Mouse (Mus musculus): ENCODE data around the gene Capzb. TPM values are rescaled to one million over a fixed set of nuclear protein-coding genes. Genes with fewer than 3 reads are reported as not detected.

Capzb gene
- polyA plus RNA-seq, 1 experiment from 2014 or later, result 399 TPM

- Histone ChIP-seq H3K27ac (peak overlapping the region; percentile 27; the same call in 1 of the 2 replicates), H3K4me1 (peaks cover 79% of the 10 kb centered on the region), H3K36me3 (peaks cover 6% of the 10 kb centered on the region; the same call in 1 of the 2 replicates), H3K4me3 (no peak overlapping the region), H3K9me3 (no peaks in the 10 kb centered on the region), H3K4me2 (no peak overlapping the region), H3K27me3 (no peaks in the 10 kb centered on the region), H3K9ac (no peak overlapping the region)
- 50% methylated on average over 11 of the region's 11 CpGs for WGBS
- no peak for ATAC-seq (ENCODE audit: insufficient number of reproducible peaks, low FRiP score, low TSS enrichment, low read depth)
These were observed 21.3 kb downstream of the Capzb start for GRCm38 (mm10) chr4:139213935-139214371.

- Histone ChIP-seq H3K4me2 (no peak overlapping the region), H3K4me3 (no peak overlapping the region), H3K9ac (no peak overlapping the region), H3K27ac (peak overlapping the region; percentile 65), H3K36me3 (peaks cover 6% of the 10 kb centered on the region; the same call in 1 of the 2 replicates), H3K27me3 (no peaks in the 10 kb centered on the region), H3K4me1 (peaks cover 58% of the 10 kb centered on the region), H3K9me3 (no peaks in the 10 kb centered on the region)
- 28% methylated on average over 9 of the region's 9 CpGs for WGBS
- ATAC-seq (ENCODE audit: insufficient number of reproducible peaks, low FRiP score, low TSS enrichment, low read depth), result no peak
These were observed 23.9 kb downstream of the Capzb start for GRCm38 (mm10) chr4:139216566-139216965.

GRCm38 (mm10) chr4:139218539-139218938, 25.8 kb downstream of the Capzb start:
- no peaks in the 10 kb centered on the region for H3K27me3 ChIP-seq
- WGBS, result 82% methylated on average over 3 of the region's 3 CpGs
- no peaks in the 10 kb centered on the region for H3K9me3 ChIP-seq
- peaks cover 6% of the 10 kb centered on the region; the same call in 1 of the 2 replicates for H3K36me3 ChIP-seq
- ATAC-seq (ENCODE audit: insufficient number of reproducible peaks, low FRiP score, low TSS enrichment, low read depth), result no peak
- H3K4me3 ChIP-seq, result no peak overlapping the region
- H3K4me1 ChIP-seq, result peaks cover 45% of the 10 kb centered on the region
- no peak overlapping the region for H3K4me2 ChIP-seq
- H3K27ac ChIP-seq, result no peak overlapping the region
- H3K9ac ChIP-seq, result no peak overlapping the region

- Histone ChIP-seq H3K36me3 (peaks cover 6% of the 10 kb centered on the region; the same call in 1 of the 2 replicates), H3K4me1 (peaks cover 36% of the 10 kb centered on the region), H3K4me2 (no peak overlapping the region), H3K9ac (no peak overlapping the region), H3K27me3 (no peaks in the 10 kb centered on the region), H3K9me3 (no peaks in the 10 kb centered on the region), H3K4me3 (no peak overlapping the region), H3K27ac (no peak overlapping the region)
- ATAC-seq (ENCODE audit: insufficient number of reproducible peaks, low FRiP score, low TSS enrichment, low read depth), result no peak
- WGBS, result 42% methylated on average over 4 of the region's 4 CpGs
These were observed 27.0 kb downstream of the Capzb start for GRCm38 (mm10) chr4:139219656-139220055.

- H3K9me3 ChIP-seq, result no peaks in the 10 kb centered on the region
- no peak for ATAC-seq (ENCODE audit: insufficient number of reproducible peaks, low FRiP score, low TSS enrichment, low read depth)
- peaks cover 25% of the 10 kb centered on the region for H3K4me1 ChIP-seq
- 87% methylated on average over 4 of the region's 4 CpGs for WGBS
- H3K27me3 ChIP-seq, result no peaks in the 10 kb centered on the region
- no peak overlapping the region for H3K9ac ChIP-seq
- H3K36me3 ChIP-seq, result peaks cover 6% of the 10 kb centered on the region; the same call in 1 of the 2 replicates
- no peak overlapping the region for H3K4me3 ChIP-seq
- no peak overlapping the region for H3K4me2 ChIP-seq
- H3K27ac ChIP-seq, result no peak overlapping the region
These were observed 28.3 kb downstream of the Capzb start for GRCm38 (mm10) chr4:139220978-139221377.

GRCm38 (mm10) chr4:139221837-139222236, 29.1 kb downstream of the Capzb start:
- Histone ChIP-seq H3K27me3 (no peaks in the 10 kb centered on the region), H3K4me2 (no peak overlapping the region), H3K4me3 (no peak overlapping the region), H3K27ac (0 out of 2 replicates have a peak overlapping the region, but pooled peaks have one; percentile 43), H3K9ac (no peak overlapping the region), H3K9me3 (no peaks in the 10 kb centered on the region), H3K36me3 (peaks cover 5% of the 10 kb centered on the region; the same call in 1 of the 2 replicates), H3K4me1 (peaks cover 24% of the 10 kb centered on the region)
- no peak for ATAC-seq (ENCODE audit: insufficient number of reproducible peaks, low FRiP score, low TSS enrichment, low read depth)
- 83% methylated on average over 4 of the region's 4 CpGs for WGBS

- ATAC-seq (ENCODE audit: insufficient number of reproducible peaks, low FRiP score, low TSS enrichment, low read depth), result no peak
- WGBS, result 69% methylated on average over 5 of the region's 5 CpGs
- Histone ChIP-seq H3K9me3 (no peaks in the 10 kb centered on the region), H3K4me1 (peaks cover 38% of the 10 kb centered on the region), H3K9ac (no peak overlapping the region), H3K27me3 (no peaks in the 10 kb centered on the region), H3K4me3 (no peak overlapping the region), H3K36me3 (no peaks in the 10 kb centered on the region; the same call in 1 of the 2 replicates), H3K4me2 (no peak overlapping the region), H3K27ac (no peak overlapping the region)
These were observed 32.4 kb downstream of the Capzb start for GRCm38 (mm10) chr4:139225115-139225514.

- ATAC-seq (ENCODE audit: insufficient number of reproducible peaks, low FRiP score, low TSS enrichment, low read depth), result no peak
- no peaks in the 10 kb centered on the region for H3K27me3 ChIP-seq
- H3K9ac ChIP-seq, result no peak overlapping the region
- no peak overlapping the region for H3K27ac ChIP-seq
- no peaks in the 10 kb centered on the region for H3K9me3 ChIP-seq
- 81% methylated on average over 4 of the region's 4 CpGs for WGBS
- no peaks in the 10 kb centered on the region; the same call in 1 of the 2 replicates for H3K36me3 ChIP-seq
- H3K4me2 ChIP-seq, result no peak overlapping the region
- no peak overlapping the region for H3K4me3 ChIP-seq
- H3K4me1 ChIP-seq, result peaks cover 46% of the 10 kb centered on the region
These were observed 33.2 kb downstream of the Capzb start for GRCm38 (mm10) chr4:139225944-139226343.

- no peaks in the 10 kb centered on the region; the same call in 1 of the 2 replicates for H3K36me3 ChIP-seq
- H3K9ac ChIP-seq, result no peak overlapping the region
- H3K27me3 ChIP-seq, result no peaks in the 10 kb centered on the region
- peaks cover 53% of the 10 kb centered on the region for H3K4me1 ChIP-seq
- no peak for ATAC-seq (ENCODE audit: insufficient number of reproducible peaks, low FRiP score, low TSS enrichment, low read depth)
- no peaks in the 10 kb centered on the region for H3K9me3 ChIP-seq
- H3K4me3 ChIP-seq, result no peak overlapping the region
- H3K27ac ChIP-seq, result 0 out of 2 replicates have a peak overlapping the region, but pooled peaks have one; percentile 14
- WGBS, result 66% methylated on average over 13 of the region's 13 CpGs
- H3K4me2 ChIP-seq, result no peak overlapping the region
These were observed 34.0 kb downstream of the Capzb start for GRCm38 (mm10) chr4:139226504-139227216.

GRCm38 (mm10) chr4:139227923-139228322, 35.2 kb downstream of the Capzb start:
- Histone ChIP-seq H3K9me3 (no peaks in the 10 kb centered on the region), H3K4me2 (no peak overlapping the region), H3K9ac (no peak overlapping the region), H3K4me3 (no peak overlapping the region), H3K27me3 (no peaks in the 10 kb centered on the region), H3K36me3 (no peaks in the 10 kb centered on the region; the same call in 1 of the 2 replicates), H3K4me1 (peaks cover 64% of the 10 kb centered on the region), H3K27ac (no peak overlapping the region)
- ATAC-seq (ENCODE audit: insufficient number of reproducible peaks, low FRiP score, low TSS enrichment, low read depth), result no peak
- WGBS, result 68% methylated on average over 7 of the region's 7 CpGs

- H3K4me3 ChIP-seq, result no peak overlapping the region
- peaks cover 9% of the 10 kb centered on the region for H3K36me3 ChIP-seq
- WGBS, result 77% methylated on average over 5 of the region's 5 CpGs
- ATAC-seq (ENCODE audit: insufficient number of reproducible peaks, low FRiP score, low TSS enrichment, low read depth), result no peak
- H3K27me3 ChIP-seq, result no peaks in the 10 kb centered on the region
- H3K4me2 ChIP-seq, result no peak overlapping the region
- no peak overlapping the region for H3K27ac ChIP-seq
- H3K9me3 ChIP-seq, result no peaks in the 10 kb centered on the region
- H3K9ac ChIP-seq, result no peak overlapping the region
- peaks cover 71% of the 10 kb centered on the region for H3K4me1 ChIP-seq
These were observed 36.6 kb downstream of the Capzb start for GRCm38 (mm10) chr4:139229271-139229670.

GRCm38 (mm10) chr4:139230376-139231120, 37.8 kb downstream of the Capzb start:
- H3K4me2 ChIP-seq, result no peak overlapping the region
- no peaks in the 10 kb centered on the region for H3K9me3 ChIP-seq
- H3K4me3 ChIP-seq, result no peak overlapping the region
- no peak overlapping the region for H3K9ac ChIP-seq
- H3K4me1 ChIP-seq, result peaks cover 76% of the 10 kb centered on the region
- peaks cover 9% of the 10 kb centered on the region for H3K36me3 ChIP-seq
- no peak for ATAC-seq (ENCODE audit: insufficient number of reproducible peaks, low FRiP score, low TSS enrichment, low read depth)
- 32% methylated on average over 11 of the region's 11 CpGs for WGBS
- peak overlapping the region; percentile 33; the same call in 1 of the 2 replicates for H3K27ac ChIP-seq
- no peaks in the 10 kb centered on the region for H3K27me3 ChIP-seq
